Comparison of ENCODE assay signal across 11 mouse cellular contexts in genomic region chr2:158616296-158616695, GRCm38 (mm10). TPM values are rescaled to one million over a fixed set of nuclear protein-coding genes. Genes with fewer than 3 reads are reported as not detected.
DNase-seq lines count a peak whose midpoint lies in the region; ATAC-seq and TF ChIP-seq lines count a peak whose summit lies in the region.
"Had no signal": no experiment of that assay in that cellular context is flagged by ENCODE, and none has a peak within 500 bp of the region (broad histone marks: within the 10 kb centered on the region; RNA-seq: fewer than 3 reads in every experiment).

No protein-coding gene starts in this region.

- H3K36me3 ChIP-seq in embryonic facial prominence, embryonic 11.5 days (replicated peaks; ENCODE audit: control insufficient read depth, insufficient read depth, low read depth, low read length) = no peaks in the 10 kb centered on the region
- H3K36me3 ChIP-seq in hindbrain, embryonic 15.5 days = no peaks in the 10 kb centered on the region

- peak; percentile 22 to 31 for DNase-seq in cerebellum, adult 2 months
- DNase-seq in cerebellum, adult 11 months = no peak
- peak; percentile 32 for DNase-seq in embryonic facial prominence, embryonic 11.5 days (ENCODE audit: low spot score)
- peak; percentile 30 for DNase-seq in naive thymus-derived CD4-positive, alpha-beta T cell, adult 2 months (ENCODE audit: low read depth)
- no peak for DNase-seq in thymus, postnatal 25 days
- DNase-seq in ovary, postnatal 14 days (ENCODE audit: low spot score) = no peak
- no peak for DNase-seq in kidney, adult 18-20 months
- DNase-seq: lung, adult 2 months had no signal

- no peak overlapping the region for H3K4me3 ChIP-seq in cerebellum, adult 2 months (replicated peaks; ENCODE audit: insufficient read depth, low read depth, low read length)
- H3K4me3 ChIP-seq in embryonic facial prominence, embryonic 11.5 days (ENCODE audit: low read depth, low read length) = no peak overlapping the region
- peak overlapping the region; percentile 46 for H3K4me3 ChIP-seq in hindbrain, embryonic 15.5 days

- 1% methylated on average over 12 of the region's 12 CpGs for WGBS in cerebellum, adult 2 months
- WGBS in embryonic facial prominence, embryonic 11.5 days = under 1% methylated on average over 12 of the region's 12 CpGs
- WGBS in hindbrain, embryonic 15.5 days = 0% methylated on average over 12 of the region's 12 CpGs

- H3K4me2 ChIP-seq in embryonic facial prominence, embryonic 11.5 days (ENCODE audit: low read depth, low read length) = no peak overlapping the region
- H3K4me2 ChIP-seq in hindbrain, embryonic 15.5 days = peak overlapping the region; percentile 54

- H3K9ac ChIP-seq in embryonic facial prominence, embryonic 11.5 days (replicated peaks; ENCODE audit: low read length) = no peak overlapping the region
- peak overlapping the region; percentile 55 for H3K9ac ChIP-seq in hindbrain, embryonic 15.5 days

- H3K27ac ChIP-seq in cerebellum, adult 2 months (ENCODE audit: insufficient read depth, low read length) = no peak overlapping the region
- no peak overlapping the region for H3K27ac ChIP-seq in embryonic facial prominence, embryonic 11.5 days (replicated peaks; ENCODE audit: low read depth, low read length)
- H3K27ac ChIP-seq in hindbrain, embryonic 15.5 days (replicated peaks) = peak overlapping the region; percentile 80

- H3K4me1 ChIP-seq in cerebellum, adult 2 months (ENCODE audit: control insufficient read depth, insufficient read depth, low read length) = no peaks in the 10 kb centered on the region
- peaks cover 5% of the 10 kb centered on the region; the same call in 1 of the 2 replicates for H3K4me1 ChIP-seq in embryonic facial prominence, embryonic 11.5 days (ENCODE audit: control insufficient read depth, insufficient read depth, low read length)
- peaks cover 27% of the 10 kb centered on the region for H3K4me1 ChIP-seq in hindbrain, embryonic 15.5 days (replicated peaks)

- peaks cover 4% of the 10 kb centered on the region; the same call in 1 of the 2 replicates for H3K27me3 ChIP-seq in cerebellum, adult 2 months (ENCODE audit: control insufficient read depth, insufficient read depth, low read length)
- H3K27me3 ChIP-seq in embryonic facial prominence, embryonic 11.5 days (ENCODE audit: control insufficient read depth, insufficient read depth, low read length) = peaks cover 67% of the 10 kb centered on the region
- H3K27me3 ChIP-seq in hindbrain, embryonic 15.5 days = peaks cover 40% of the 10 kb centered on the region; the same call in 1 of the 2 replicates

- no peak for TF ChIP-seq POLR2A in cerebellum, adult 2 months (IDR thresholded peaks at IDR 0.05; ENCODE audit: borderline replicate concordance, insufficient read depth, low read length)

- no peak for ATAC-seq in embryonic facial prominence, embryonic 11.5 days (replicated peaks; ENCODE audit: insufficient number of reproducible peaks, low FRiP score, low TSS enrichment, low read depth)
- peak; percentile 75; the same call in 1 of the 2 replicates for ATAC-seq in hindbrain, embryonic 15.5 days (ENCODE audit: low FRiP score, low read depth)
- ATAC-seq: intestine, postnatal 0 days had no signal

- no peaks in the 10 kb centered on the region for H3K9me3 ChIP-seq in embryonic facial prominence, embryonic 11.5 days (replicated peaks; ENCODE audit: control insufficient read depth, low read length)
- H3K9me3 ChIP-seq in hindbrain, embryonic 15.5 days = no peaks in the 10 kb centered on the region

- no peak for TF ChIP-seq CTCF in cerebellum, adult 2 months (IDR thresholded peaks at IDR 0.05; ENCODE audit: borderline replicate concordance, insufficient read depth, low read depth, low read length)

RNA-seq across cellular contexts. Expression of gene Slc32a1, which starts 5.7 kb away (rescaled TPM):
- 218 TPM in 2 replicates for polyA plus RNA-seq in cerebellum, adult 2 months (2012; rRNA removed)
- polyA plus RNA-seq in embryonic facial prominence, embryonic 11.5 days (2014; fragmentation: Nextera tagmentation; extraction: Ambion mirVana) = 0.27 and 0.71 TPM in 2 replicates
- 11.6 and 13.2 TPM in 2 replicates for polyA plus RNA-seq in hindbrain, embryonic 15.5 days (2015; fragmentation: Nextera tagmentation; extraction: Ambion mirVana)
- polyA plus RNA-seq: intestine, postnatal 0 days; lung, adult 2 months; stomach, embryonic 14.5 days had no signal

RNA-seq across cellular contexts. Expression of gene Actr5, which starts 8.4 kb away (rescaled TPM):
- 7.2 and 7.5 TPM in 2 replicates for polyA plus RNA-seq in cerebellum, adult 2 months (2012; rRNA removed)
- 15.8 and 16.5 TPM in 2 replicates for polyA plus RNA-seq in embryonic facial prominence, embryonic 11.5 days (2014; fragmentation: Nextera tagmentation; extraction: Ambion mirVana)
- 12.0 and 13.1 TPM in 2 replicates for polyA plus RNA-seq in hindbrain, embryonic 15.5 days (2015; fragmentation: Nextera tagmentation; extraction: Ambion mirVana)

RNA-seq across cellular contexts. Expression of gene Ppp1r16b, which starts 48.9 kb away (rescaled TPM):
- polyA plus RNA-seq in cerebellum, adult 2 months (2012; rRNA removed) = 59.8 and 65.2 TPM in 2 replicates
- polyA plus RNA-seq in embryonic facial prominence, embryonic 11.5 days (2014; fragmentation: Nextera tagmentation; extraction: Ambion mirVana) = 2.2 and 2.3 TPM in 2 replicates
- 22.1 and 23.4 TPM in 2 replicates for polyA plus RNA-seq in hindbrain, embryonic 15.5 days (2015; fragmentation: Nextera tagmentation; extraction: Ambion mirVana)

Comparison
In these comparisons a context has a peak if more than half of its experiments do, and no peak if none do; other contexts are left out.
1. DNase-seq: peak in cerebellum, adult 2 months (2 of 2), embryonic facial prominence, embryonic 11.5 days (single experiment) and naive thymus-derived CD4-positive, alpha-beta T cell, adult 2 months (single experiment); none in cerebellum, adult 11 months (single experiment), thymus, postnatal 25 days (single experiment), ovary, postnatal 14 days (single experiment) and kidney, adult 18-20 months (single experiment).
2. RNA of gene Slc32a1, which starts 5.7 kb away (polyA plus RNA-seq): 218 TPM in cerebellum, adult 2 months; 11.6 to 13.2 TPM in hindbrain, embryonic 15.5 days and 0.27 to 0.71 TPM in embryonic facial prominence, embryonic 11.5 days; every median in the first group is over 10 times any median in the second.